8 mouse cellular contexts compared by ENCODE assay signal in genomic region chr2:119758101-119758843, GRCm38 (mm10). TPM values are rescaled to one million over a fixed set of nuclear protein-coding genes. Genes with fewer than 3 reads are reported as not detected.
DNase-seq lines count a peak whose midpoint lies in the region; ATAC-seq lines count a peak whose summit lies in the region.

No protein-coding gene starts in this region.

- peak overlapping the region; percentile 61 for H3K4me3 ChIP-seq in limb, embryonic 13.5 days
- H3K4me3 ChIP-seq in midbrain, embryonic 16.5 days (ENCODE audit: low read depth, low read length): peak overlapping the region; percentile 67

- peaks cover 16% of the 10 kb centered on the region for H3K4me1 ChIP-seq in limb, embryonic 13.5 days
- peaks cover 7% of the 10 kb centered on the region; the same call in 1 of the 2 replicates for H3K4me1 ChIP-seq in midbrain, embryonic 16.5 days (ENCODE audit: control insufficient read depth, insufficient read depth, low read length)

- H3K36me3 ChIP-seq in limb, embryonic 13.5 days: peaks cover under 1% of the 10 kb centered on the region; the same call in 1 of the 2 replicates
- no peaks in the 10 kb centered on the region for H3K36me3 ChIP-seq in midbrain, embryonic 16.5 days (ENCODE audit: control insufficient read depth, insufficient read depth, low read length)

- peak overlapping the region; percentile 100 for H3K4me2 ChIP-seq in limb, embryonic 13.5 days (replicated peaks)
- H3K4me2 ChIP-seq in midbrain, embryonic 16.5 days (ENCODE audit: low read length): peak overlapping the region; percentile 99

- intact Hi-C loops in heart, postnatal 14 days (cut with DNase I): no loop called here

- ATAC-seq in limb, embryonic 13.5 days (ENCODE audit: low FRiP score, low read depth): no peak
- ATAC-seq in midbrain, embryonic 16.5 days: peak; percentile 55

- peaks cover 95% of the 10 kb centered on the region for H3K27me3 ChIP-seq in limb, embryonic 13.5 days
- H3K27me3 ChIP-seq in midbrain, embryonic 16.5 days (ENCODE audit: control insufficient read depth, insufficient read depth, low read depth, low read length): peaks cover 26% of the 10 kb centered on the region

- H3K9ac ChIP-seq in limb, embryonic 13.5 days: peak overlapping the region; percentile 70
- peak overlapping the region; percentile 77 for H3K9ac ChIP-seq in midbrain, embryonic 16.5 days (ENCODE audit: low read depth, low read length)

- H3K9me3 ChIP-seq in limb, embryonic 13.5 days: no peaks in the 10 kb centered on the region
- no peaks in the 10 kb centered on the region for H3K9me3 ChIP-seq in midbrain, embryonic 16.5 days (replicated peaks; ENCODE audit: control insufficient read depth, low read length, poor library complexity, severe bottlenecking)

- WGBS in limb, embryonic 13.5 days: under 1% methylated on average over 65 of the region's 77 CpGs
- 1% methylated on average over 58 of the region's 77 CpGs for WGBS in midbrain, embryonic 16.5 days

- peak; percentile 35 for DNase-seq in CD4-positive, CD25-positive, alpha-beta regulatory T cell, adult 2 months (ENCODE audit: low read depth, low spot score)
- DNase-seq in MN1 (ENCODE audit: low spot score): peak; percentile 33
- DNase-seq in embryo, embryonic 10.5 days (ENCODE audit: low spot score): peak; percentile 42
- peak; percentile 29 to 34 for DNase-seq in heart, postnatal 14 days
- peak; percentile 62 for DNase-seq in thymus, postnatal 4 days
- DNase-seq in gastrocnemius, postnatal 4 days (ENCODE audit: low spot score in 2 of 2): no peak

- H3K27ac ChIP-seq in limb, embryonic 13.5 days: no peak overlapping the region
- H3K27ac ChIP-seq in midbrain, embryonic 16.5 days (ENCODE audit: low read length): no peak overlapping the region

RNA-seq across cellular contexts. Expression of gene Ltk, which starts 2.0 kb away (rescaled TPM):
- total RNA-seq in heart, postnatal 14 days (2021): not detected
- polyA plus RNA-seq in limb, embryonic 13.5 days (2015; fragmentation: Nextera tagmentation; extraction: Ambion mirVana): not detected in 2 replicates
- polyA plus RNA-seq in midbrain, embryonic 16.5 days (2015; fragmentation: Nextera tagmentation; extraction: Ambion mirVana): 2.0 and 2.7 TPM in 2 replicates
- total RNA-seq in gastrocnemius, postnatal 4 days (2021): not detected

RNA-seq across cellular contexts. Expression of gene Itpka, which starts 16.1 kb away (rescaled TPM):
- 1 to 10 TPM in 1 of 2 experiments, under 1 TPM in 1; 0.41 to 1.1 TPM for total RNA-seq in heart, postnatal 14 days (2021)
- 0.33 and 0.59 TPM in 2 replicates for polyA plus RNA-seq in limb, embryonic 13.5 days (2015; fragmentation: Nextera tagmentation; extraction: Ambion mirVana)
- 0.19 TPM in 2 replicates for polyA plus RNA-seq in midbrain, embryonic 16.5 days (2015; fragmentation: Nextera tagmentation; extraction: Ambion mirVana)
- under 1 TPM; 0.29 to 0.34 TPM for total RNA-seq in gastrocnemius, postnatal 4 days (2021)

RNA-seq across cellular contexts. Expression of gene Rpap1, which starts 29.1 kb away (rescaled TPM):
- total RNA-seq in heart, postnatal 14 days (2021): 10 to 100 TPM; 13.2 to 13.3 TPM
- 28.5 and 30.2 TPM in 2 replicates for polyA plus RNA-seq in limb, embryonic 13.5 days (2015; fragmentation: Nextera tagmentation; extraction: Ambion mirVana)
- 16.9 and 17.5 TPM in 2 replicates for polyA plus RNA-seq in midbrain, embryonic 16.5 days (2015; fragmentation: Nextera tagmentation; extraction: Ambion mirVana)
- 10 to 100 TPM; 18.3 to 19.9 TPM for total RNA-seq in gastrocnemius, postnatal 4 days (2021)

RNA-seq across cellular contexts. Expression of gene Tyro3, which starts 39.3 kb away (rescaled TPM):
- 1 to 10 TPM; 2.1 to 4.5 TPM for total RNA-seq in heart, postnatal 14 days (2021)
- polyA plus RNA-seq in limb, embryonic 13.5 days (2015; fragmentation: Nextera tagmentation; extraction: Ambion mirVana): 29.6 and 32.3 TPM in 2 replicates
- polyA plus RNA-seq in midbrain, embryonic 16.5 days (2015; fragmentation: Nextera tagmentation; extraction: Ambion mirVana): 20.0 and 24.4 TPM in 2 replicates
- total RNA-seq in gastrocnemius, postnatal 4 days (2021): 1 to 10 TPM; 8.8 to 9.7 TPM

Comparison
In these comparisons a context has a peak if more than half of its experiments do, and no peak if none do; other contexts are left out.
1. DNase-seq: peak in CD4-positive, CD25-positive, alpha-beta regulatory T cell, adult 2 months (single experiment), MN1 (single experiment), embryo, embryonic 10.5 days (single experiment), heart, postnatal 14 days (2 of 2) and thymus, postnatal 4 days (single experiment); none in gastrocnemius, postnatal 4 days (0 of 2).